Mouse (Mus musculus) lung, adult 2 months (tissue): Measurements from ENCODE around the gene Smad6.

Experiments
- CTCF ChIP-seq: fragments of 200-500 bp; IDR thresholded peaks from 2 replicates; pipeline ENCODE4 v1.5.1; 2011; ENCODE audit warnings: mild to moderate bottlenecking, low read length, control low read depth; ENCODE audit not compliant: insufficient read depth
- POLR2A ChIP-seq: fragments of 200-500 bp; IDR thresholded peaks from 2 replicates; pipeline ENCODE4 v1.6.1; 2011; ENCODE audit warnings: low read depth, mild to moderate bottlenecking, control low read depth, low read length, borderline replicate concordance; ENCODE audit errors: extremely low read depth

DNA sequence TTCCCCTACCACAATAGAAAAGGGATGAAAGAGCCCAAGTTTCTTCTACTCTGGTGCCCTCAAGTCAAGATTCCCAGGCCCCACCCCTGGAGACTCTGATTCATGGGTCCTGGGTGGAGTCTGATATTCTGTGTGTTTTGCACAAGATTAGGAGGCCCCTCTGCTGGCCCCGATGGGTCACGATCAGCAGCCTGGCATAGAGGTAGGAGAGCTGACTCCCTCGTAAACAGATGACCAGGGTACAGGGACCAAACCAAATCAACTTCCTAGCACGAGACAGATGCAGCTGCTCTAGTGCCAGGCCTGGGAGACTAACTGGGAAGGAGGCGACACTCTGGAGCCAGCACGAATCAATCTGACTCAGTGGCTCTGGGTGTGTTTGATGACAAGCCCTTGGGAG is 51.0 kb downstream of the Smad6 start:
- no peak for TF ChIP-seq CTCF
- no peak for TF ChIP-seq POLR2A
